Mouse (Mus musculus) embryonic facial prominence, embryonic 12.5 days (tissue): ENCODE results near the gene Il1rapl2. TPM values are rescaled to one million over a fixed set of nuclear protein-coding genes. Genes with fewer than 3 reads are reported as not detected.
A peak's percentile ranks its signal among the peaks of the same experiment; 100 is the strongest.

Source experiments
- ATAC-seq: fragments of 200-750 bp; cut with Nextera tagmentation; 2 replicates; pipeline ENCODE4 v1.8.0; 2017; ENCODE audit not compliant: insufficient number of reproducible peaks, insufficient read depth, low FRiP score, low TSS enrichment
- H3K27ac ChIP-seq: fragments of 300-500 bp; sonication (generic); 2 replicates; pipeline ENCODE4 v1.5.1; 2016; ENCODE audit warnings: mild to moderate bottlenecking
- H3K27me3 ChIP-seq: fragments of 300-500 bp; sonication (generic); 2 replicates; pipeline ENCODE4 v1.6.1; 2016; ENCODE audit warnings: mild to moderate bottlenecking, moderate library complexity
- H3K36me3 ChIP-seq: fragments of 300-500 bp; sonication (generic); 2 replicates; pipeline ENCODE4 v1.6.1; 2016; ENCODE audit warnings: mild to moderate bottlenecking
- H3K4me1 ChIP-seq: fragments of 300-500 bp; sonication (generic); 2 replicates; pipeline ENCODE4 v1.6.1; 2016
- H3K4me2 ChIP-seq: fragments of 300-500 bp; sonication (generic); replicated peaks from 2 replicates; pipeline ENCODE4 v1.6.1; 2016; ENCODE audit warnings: mild to moderate bottlenecking, moderate library complexity
- H3K4me3 ChIP-seq: fragments of 300-500 bp; sonication (generic); 2 replicates; pipeline ENCODE4 v1.5.1; 2016; ENCODE audit warnings: mild to moderate bottlenecking
- H3K9ac ChIP-seq: fragments of 300-500 bp; sonication (generic); 2 replicates; pipeline ENCODE4 v1.6.1; 2016; ENCODE audit warnings: mild to moderate bottlenecking, moderate library complexity
- H3K9me3 ChIP-seq: fragments of 300-500 bp; sonication (generic); 2 replicates; pipeline ENCODE4 v1.6.1; 2016; ENCODE audit warnings: mild to moderate bottlenecking, moderate library complexity
- WGBS: fragments of 180-500 bp; shearing (Covaris S2); methylation state at CpG from one replicate; pipeline ENCODE4 v1.1.7; 2016; 5-methylcytosine and 5-hydroxymethylcytosine counted together
- polyA plus RNA-seq: library from polyadenylated mRNA; unstranded; fragments of >200 nt; fragmentation: Nextera tagmentation; extraction: Ambion mirVana; gene quantifications from 2 replicates; pipeline ENCODE4 v1.2.1, GENCODE M21; 2016

Gene Il1rapl2
- polyA plus RNA-seq, result 1.1 and 1.2 TPM in 2 replicates

GRCm38 (mm10) chrX:137570321-137571195 is at the start of gene Il1rapl2:
Il1rapl2 (plus strand) TSS chrX:137570608.
- H3K4me1 ChIP-seq, result no peaks in the 10 kb centered on the region
- H3K4me3 ChIP-seq, result peak within 1 kb of the TSS; percentile 42
- peak; percentile 69; the same call in 1 of the 2 replicates for ATAC-seq
- no peak within 1 kb of the TSS for H3K27ac ChIP-seq
- no peak within 1 kb of the TSS for H3K9ac ChIP-seq
- peak within 1 kb of the TSS; percentile 72 for H3K4me2 ChIP-seq
- no peaks in the 10 kb centered on the region for H3K36me3 ChIP-seq
- H3K9me3 ChIP-seq, result no peaks in the 10 kb centered on the region
- peaks cover 50% of the 10 kb centered on the region for H3K27me3 ChIP-seq
- 10% methylated on average over 40 of the region's 47 CpGs for WGBS

- Histone ChIP-seq H3K4me2 (no peak overlapping the region), H3K27me3 (no peaks in the 10 kb centered on the region), H3K4me3 (no peak overlapping the region), H3K27ac (no peak overlapping the region), H3K9ac (no peak overlapping the region), H3K36me3 (no peaks in the 10 kb centered on the region), H3K9me3 (no peaks in the 10 kb centered on the region), H3K4me1 (no peaks in the 10 kb centered on the region)
- no peak for ATAC-seq
- 86% methylated on average over 2 of the region's 2 CpGs for WGBS
These were observed 22.1 kb upstream of the Il1rapl2 start for GRCm38 (mm10) chrX:137548348-137548747.

- Histone ChIP-seq H3K36me3 (no peaks in the 10 kb centered on the region), H3K4me3 (peak overlapping the region; percentile 42; the same call in 1 of the 2 replicates), H3K27ac (no peak overlapping the region), H3K9me3 (no peaks in the 10 kb centered on the region), H3K9ac (no peak overlapping the region), H3K4me1 (no peaks in the 10 kb centered on the region), H3K4me2 (peak overlapping the region; percentile 72), H3K27me3 (peaks cover 50% of the 10 kb centered on the region)
- WGBS, result 24% methylated on average over 21 of the region's 21 CpGs
- ATAC-seq, result no peak
These were observed 778 bp upstream of the Il1rapl2 start for GRCm38 (mm10) chrX:137569472-137570188.

GRCm38 (mm10) chrX:137582656-137583055 is 12.2 kb downstream of the Il1rapl2 start:
- Histone ChIP-seq H3K27ac (no peak overlapping the region), H3K4me3 (no peak overlapping the region), H3K4me2 (no peak overlapping the region), H3K9ac (no peak overlapping the region), H3K36me3 (no peaks in the 10 kb centered on the region), H3K27me3 (no peaks in the 10 kb centered on the region; the same call in 1 of the 2 replicates), H3K4me1 (no peaks in the 10 kb centered on the region), H3K9me3 (no peaks in the 10 kb centered on the region)
- ATAC-seq, result no peak
- 42% methylated on average over 1 of the region's 1 CpGs for WGBS

GRCm38 (mm10) chrX:137620697-137621096 is 50.3 kb downstream of the Il1rapl2 start:
- H3K27ac ChIP-seq, result no peak overlapping the region
- ATAC-seq, result no peak
- no peaks in the 10 kb centered on the region for H3K9me3 ChIP-seq
- H3K4me1 ChIP-seq, result no peaks in the 10 kb centered on the region
- no peaks in the 10 kb centered on the region for H3K36me3 ChIP-seq
- H3K9ac ChIP-seq, result no peak overlapping the region
- H3K4me3 ChIP-seq, result no peak overlapping the region
- H3K27me3 ChIP-seq, result no peaks in the 10 kb centered on the region
- no peak overlapping the region for H3K4me2 ChIP-seq

GRCm38 (mm10) chrX:137667011-137667410 is 96.6 kb downstream of the Il1rapl2 start:
- no peaks in the 10 kb centered on the region for H3K27me3 ChIP-seq
- 28% methylated on average over 2 of the region's 2 CpGs for WGBS
- H3K9me3 ChIP-seq, result no peaks in the 10 kb centered on the region
- no peaks in the 10 kb centered on the region for H3K36me3 ChIP-seq
- H3K4me3 ChIP-seq, result no peak overlapping the region
- no peaks in the 10 kb centered on the region for H3K4me1 ChIP-seq
- H3K9ac ChIP-seq, result no peak overlapping the region
- ATAC-seq, result no peak
- no peak overlapping the region for H3K27ac ChIP-seq
- H3K4me2 ChIP-seq, result no peak overlapping the region

- H3K27me3 ChIP-seq, result no peaks in the 10 kb centered on the region
- ATAC-seq, result no peak
- no peaks in the 10 kb centered on the region for H3K9me3 ChIP-seq
- no peak overlapping the region for H3K27ac ChIP-seq
- no peak overlapping the region for H3K4me2 ChIP-seq
- WGBS, result 94% methylated on average over 1 of the region's 1 CpGs
- H3K4me1 ChIP-seq, result no peaks in the 10 kb centered on the region
- H3K9ac ChIP-seq, result no peak overlapping the region
- H3K4me3 ChIP-seq, result no peak overlapping the region
- no peaks in the 10 kb centered on the region for H3K36me3 ChIP-seq
These were observed 117.6 kb downstream of the Il1rapl2 start for GRCm38 (mm10) chrX:137687974-137688373.

GRCm38 (mm10) chrX:137700006-137700405 is 129.6 kb downstream of the Il1rapl2 start:
- 92% methylated on average over 2 of the region's 2 CpGs for WGBS
- Histone ChIP-seq H3K4me2 (no peak overlapping the region), H3K4me3 (no peak overlapping the region), H3K27me3 (no peaks in the 10 kb centered on the region), H3K36me3 (no peaks in the 10 kb centered on the region), H3K27ac (no peak overlapping the region), H3K4me1 (no peaks in the 10 kb centered on the region), H3K9ac (no peak overlapping the region), H3K9me3 (no peaks in the 10 kb centered on the region)
- no peak for ATAC-seq

GRCm38 (mm10) chrX:137755537-137755936 is 185.1 kb downstream of the Il1rapl2 start:
- H3K36me3 ChIP-seq, result no peaks in the 10 kb centered on the region
- 63% methylated on average over 3 of the region's 3 CpGs for WGBS
- no peak overlapping the region for H3K4me2 ChIP-seq
- no peak overlapping the region for H3K4me3 ChIP-seq
- H3K9ac ChIP-seq, result no peak overlapping the region
- H3K9me3 ChIP-seq, result no peaks in the 10 kb centered on the region
- no peak for ATAC-seq
- H3K27me3 ChIP-seq, result no peaks in the 10 kb centered on the region
- H3K27ac ChIP-seq, result no peak overlapping the region
- no peaks in the 10 kb centered on the region for H3K4me1 ChIP-seq

- no peak overlapping the region for H3K27ac ChIP-seq
- 68% methylated on average over 6 of the region's 6 CpGs for WGBS
- H3K27me3 ChIP-seq, result no peaks in the 10 kb centered on the region
- no peak for ATAC-seq
- no peak overlapping the region for H3K4me3 ChIP-seq
- H3K4me2 ChIP-seq, result no peak overlapping the region
- no peaks in the 10 kb centered on the region for H3K4me1 ChIP-seq
- no peaks in the 10 kb centered on the region for H3K9me3 ChIP-seq
- H3K9ac ChIP-seq, result no peak overlapping the region
- H3K36me3 ChIP-seq, result no peaks in the 10 kb centered on the region
These were observed 235.2 kb downstream of the Il1rapl2 start for GRCm38 (mm10) chrX:137805484-137806200.

GRCm38 (mm10) chrX:137806231-137807114 is 236.1 kb downstream of the Il1rapl2 start:
- Histone ChIP-seq H3K9ac (no peak overlapping the region), H3K27me3 (no peaks in the 10 kb centered on the region), H3K9me3 (no peaks in the 10 kb centered on the region), H3K4me3 (no peak overlapping the region), H3K36me3 (no peaks in the 10 kb centered on the region), H3K4me2 (no peak overlapping the region), H3K27ac (no peak overlapping the region), H3K4me1 (no peaks in the 10 kb centered on the region)
- 61% methylated on average over 4 of the region's 4 CpGs for WGBS
- no peak for ATAC-seq
